Mouse (Mus musculus): Measurements from ENCODE around the gene Tcirg1. TPM values are rescaled to one million over a fixed set of nuclear protein-coding genes. Genes with fewer than 3 reads are reported as not detected.

Gene Tcirg1
- total RNA-seq, 1 experiment, result 55.2 TPM

DNA sequence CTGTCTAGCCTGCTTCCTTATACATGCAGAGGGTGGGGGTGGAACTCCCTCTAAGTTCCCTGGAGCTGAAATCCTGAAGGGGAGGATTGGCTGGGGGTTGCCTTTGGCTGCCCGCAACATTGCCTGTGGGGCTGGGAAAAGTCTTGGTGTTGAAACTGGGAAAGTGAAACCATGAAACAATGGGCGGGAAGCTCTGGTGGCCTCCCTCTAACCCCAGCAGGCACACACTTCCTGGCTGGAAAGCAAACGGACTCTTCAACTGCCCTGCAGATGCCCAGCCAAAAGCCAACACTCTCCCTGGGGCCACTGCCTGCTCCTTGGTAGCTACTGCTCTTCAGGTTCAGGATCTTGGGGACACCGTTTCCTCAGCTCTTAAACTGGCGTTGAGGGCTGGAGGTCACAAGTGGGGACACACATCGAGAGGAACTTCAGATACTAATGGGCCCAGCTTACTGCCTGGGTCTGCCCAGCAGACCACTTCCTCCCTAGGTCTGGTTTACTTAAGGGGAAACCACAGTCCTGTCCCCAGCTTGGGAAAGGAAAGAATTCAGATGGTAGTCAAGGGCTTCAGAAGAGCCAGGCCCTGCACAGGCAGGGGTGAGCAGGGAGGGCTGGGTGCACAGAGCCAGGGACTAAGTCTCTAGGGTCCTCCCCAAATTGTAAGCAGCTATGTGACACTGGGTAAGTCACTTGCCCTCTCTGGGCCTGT, 1.5 kb downstream of the Tcirg1 start:
- Histone ChIP-seq H3K27ac (ENCODE audit: insufficient read depth, low read depth, low read length, poor library complexity, severe bottlenecking) (no peak overlapping the region), H3K9me3 (ENCODE audit: control insufficient read depth, insufficient read depth, low read depth, low read length) (no peaks in the 10 kb centered on the region), H3K4me1 (ENCODE audit: control insufficient read depth in 2 of 2, insufficient read depth in 2 of 2, low read length in 2 of 2, poor library complexity in 1 of 2) (peaks cover 3 to 31% of the 10 kb centered on the region in 2 experiments; a peak in 3 of 4 replicates), H3K36me3 (ENCODE audit: control insufficient read depth, insufficient read depth, low read length, poor library complexity, severe bottlenecking) (peaks cover 14% of the 10 kb centered on the region), H3K9ac (ENCODE audit: insufficient read depth, low read depth, low read length, poor library complexity, severe bottlenecking) (no peak overlapping the region), H3K4me3 (ENCODE audit: insufficient read depth in 1 of 2, low read depth in 1 of 2, low read length in 2 of 2, poor library complexity in 1 of 2, severe bottlenecking in 1 of 2) (no peak overlapping the region)
- TF ChIP-seq MAFK (IDR thresholded peaks at IDR 0.05; ENCODE audit: insufficient read depth, low read depth, low read length) (no peak), CHD2 (IDR thresholded peaks at IDR 0.05; ENCODE audit: low read depth, low read length) (no peak), ZC3H11A (IDR thresholded peaks at IDR 0.05; ENCODE audit: borderline replicate concordance, low read depth, low read length) (no peak), ZNF384 (IDR thresholded peaks at IDR 0.05; ENCODE audit: low read depth, low read length) (no peak), HCFC1 (IDR thresholded peaks at IDR 0.05; ENCODE audit: borderline replicate concordance, insufficient read depth, low read length) (no peak)
- in situ Hi-C loops (cut with MboI; ENCODE audit: low sequenced_read_pairs in 2 of 2, unreplicated experiment in 2 of 2), result no loop called here
- no peak for DNase-seq (ENCODE audit: low read depth, low spot score)

GRCm38 (mm10) chr19:3904363-3904675, 2.6 kb downstream of the Tcirg1 start:
- peak overlapping the region; percentile 48 to 51; a peak in 2 of 4 replicates for H3K4me3 ChIP-seq (ENCODE audit: insufficient read depth in 1 of 2, low read depth in 1 of 2, low read length in 2 of 2, poor library complexity in 1 of 2, severe bottlenecking in 1 of 2)

GRCm38 (mm10) chr19:3903648-3904362, 3.1 kb downstream of the Tcirg1 start:
- H3K4me1 ChIP-seq (ENCODE audit: control insufficient read depth in 2 of 2, insufficient read depth in 2 of 2, low read length in 2 of 2, poor library complexity in 1 of 2), result peaks cover 3 to 31% of the 10 kb centered on the region in 2 experiments; a peak in 3 of 4 replicates
- in situ Hi-C loops (cut with MboI; ENCODE audit: low sequenced_read_pairs in 2 of 2, unreplicated experiment in 2 of 2), result no loop called here
- no peaks in the 10 kb centered on the region for H3K9me3 ChIP-seq (ENCODE audit: control insufficient read depth, insufficient read depth, low read depth, low read length)
- H3K36me3 ChIP-seq (ENCODE audit: control insufficient read depth, insufficient read depth, low read length, poor library complexity, severe bottlenecking), result peaks cover 6% of the 10 kb centered on the region
- TF ChIP-seq CHD2 (IDR thresholded peaks at IDR 0.05; ENCODE audit: low read depth, low read length), result no peak
- TF ChIP-seq MAFK (IDR thresholded peaks at IDR 0.05; ENCODE audit: insufficient read depth, low read depth, low read length), result peak; percentile 89
- TF ChIP-seq ZNF384 (IDR thresholded peaks at IDR 0.05; ENCODE audit: low read depth, low read length), result no peak
- TF ChIP-seq ZC3H11A (IDR thresholded peaks at IDR 0.05; ENCODE audit: borderline replicate concordance, low read depth, low read length), result no peak
- H3K4me3 ChIP-seq (ENCODE audit: insufficient read depth in 1 of 2, low read depth in 1 of 2, low read length in 2 of 2, poor library complexity in 1 of 2, severe bottlenecking in 1 of 2), result peak overlapping the region; percentile 48 to 51
- DNase-seq (ENCODE audit: low read depth, low spot score), result no peak
- no peak overlapping the region for H3K27ac ChIP-seq (ENCODE audit: insufficient read depth, low read depth, low read length, poor library complexity, severe bottlenecking)
- peak overlapping the region; percentile 30; the same call in 1 of the 2 replicates for H3K9ac ChIP-seq (ENCODE audit: insufficient read depth, low read depth, low read length, poor library complexity, severe bottlenecking)

More at GRCm38 (mm10) chr19:3904363-3904675, 2.6 kb downstream of the Tcirg1 start:
- Histone ChIP-seq H3K4me1 (ENCODE audit: control insufficient read depth in 2 of 2, insufficient read depth in 2 of 2, low read length in 2 of 2, poor library complexity in 1 of 2) (peaks cover 3 to 31% of the 10 kb centered on the region in 2 experiments; a peak in 3 of 4 replicates), H3K9me3 (ENCODE audit: control insufficient read depth, insufficient read depth, low read depth, low read length) (no peaks in the 10 kb centered on the region), H3K27ac (ENCODE audit: insufficient read depth, low read depth, low read length, poor library complexity, severe bottlenecking) (no peak overlapping the region), H3K36me3 (ENCODE audit: control insufficient read depth, insufficient read depth, low read length, poor library complexity, severe bottlenecking) (peaks cover 9% of the 10 kb centered on the region), H3K9ac (ENCODE audit: insufficient read depth, low read depth, low read length, poor library complexity, severe bottlenecking) (peak overlapping the region; percentile 2; the same call in 1 of the 2 replicates)
- no peak for TF ChIP-seq ZNF384 (IDR thresholded peaks at IDR 0.05; ENCODE audit: low read depth, low read length)
- TF ChIP-seq HCFC1 (IDR thresholded peaks at IDR 0.05; ENCODE audit: borderline replicate concordance, insufficient read depth, low read length), result no peak
- no peak for TF ChIP-seq CHD2 (IDR thresholded peaks at IDR 0.05; ENCODE audit: low read depth, low read length)
- no peak for TF ChIP-seq MAFK (IDR thresholded peaks at IDR 0.05; ENCODE audit: insufficient read depth, low read depth, low read length)
- no peak for TF ChIP-seq ZC3H11A (IDR thresholded peaks at IDR 0.05; ENCODE audit: borderline replicate concordance, low read depth, low read length)
- no peak for DNase-seq (ENCODE audit: low read depth, low spot score)
- in situ Hi-C loops (cut with MboI; ENCODE audit: low sequenced_read_pairs in 2 of 2, unreplicated experiment in 2 of 2), result no loop called here

DNA sequence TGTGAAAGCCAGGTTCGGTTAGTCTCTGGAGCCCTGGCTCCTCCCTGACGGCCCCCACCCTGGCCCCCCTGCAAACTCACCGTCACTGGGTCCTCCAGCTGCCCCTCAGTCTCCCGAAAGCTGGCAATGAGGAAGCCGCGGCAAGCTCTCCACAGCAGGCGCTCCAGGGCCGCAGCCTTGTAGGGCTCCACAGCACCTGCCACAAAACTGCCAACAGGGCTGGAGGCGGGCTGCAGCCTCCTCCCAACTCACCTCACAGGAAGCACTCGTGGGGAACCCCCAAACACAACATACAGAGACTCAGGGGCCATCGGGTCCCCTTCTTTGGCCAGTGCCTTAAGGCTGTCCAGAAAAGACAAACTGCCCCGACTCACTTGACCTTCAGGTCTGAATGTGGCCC, 4.0 kb downstream of the Tcirg1 start:
- Histone ChIP-seq H3K4me3 (ENCODE audit: insufficient read depth in 1 of 2, low read depth in 1 of 2, low read length in 2 of 2, poor library complexity in 1 of 2, severe bottlenecking in 1 of 2) (no peak overlapping the region), H3K36me3 (ENCODE audit: control insufficient read depth, insufficient read depth, low read length, poor library complexity, severe bottlenecking) (no peaks in the 10 kb centered on the region), H3K27ac (ENCODE audit: insufficient read depth, low read depth, low read length, poor library complexity, severe bottlenecking) (no peak overlapping the region), H3K9me3 (ENCODE audit: control insufficient read depth, insufficient read depth, low read depth, low read length) (no peaks in the 10 kb centered on the region), H3K9ac (ENCODE audit: insufficient read depth, low read depth, low read length, poor library complexity, severe bottlenecking) (no peak overlapping the region), H3K4me1 (ENCODE audit: control insufficient read depth in 2 of 2, insufficient read depth in 2 of 2, low read length in 2 of 2, poor library complexity in 1 of 2) (peaks cover 3 to 31% of the 10 kb centered on the region in 2 experiments; a peak in 3 of 4 replicates)
- no peak for DNase-seq (ENCODE audit: low read depth, low spot score)
- TF ChIP-seq ZNF384 (IDR thresholded peaks at IDR 0.05; ENCODE audit: low read depth, low read length) (no peak), MAFK (IDR thresholded peaks at IDR 0.05; ENCODE audit: insufficient read depth, low read depth, low read length) (no peak), HCFC1 (IDR thresholded peaks at IDR 0.05; ENCODE audit: borderline replicate concordance, insufficient read depth, low read length) (no peak), CHD2 (IDR thresholded peaks at IDR 0.05; ENCODE audit: low read depth, low read length) (no peak), ZC3H11A (IDR thresholded peaks at IDR 0.05; ENCODE audit: borderline replicate concordance, low read depth, low read length) (no peak)
- in situ Hi-C loops (cut with MboI; ENCODE audit: low sequenced_read_pairs in 2 of 2, unreplicated experiment in 2 of 2), result no loop called here
